Comparison of ENCODE assay signal across 24 mouse cellular contexts in the genomic region with DNA sequence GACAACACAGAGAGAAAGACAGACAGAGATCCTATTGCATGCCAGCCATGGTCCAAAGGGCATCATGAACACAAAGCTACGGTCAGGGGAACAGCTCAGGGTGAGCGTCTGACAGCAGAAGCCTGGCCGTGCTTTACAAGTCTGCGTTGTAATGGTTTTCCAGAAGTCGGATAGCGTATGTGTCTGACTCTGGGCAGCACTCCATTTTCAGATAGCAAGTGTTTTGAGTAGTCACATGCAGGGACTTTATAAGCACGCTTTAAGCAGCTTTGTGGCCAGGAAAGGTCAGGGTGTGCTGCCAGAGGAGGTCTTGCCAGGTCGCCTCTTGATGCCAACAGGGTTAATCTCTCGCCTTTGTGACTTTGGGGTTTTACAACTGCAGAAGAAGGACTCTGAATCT. TPM values are rescaled to one million over a fixed set of nuclear protein-coding genes. Genes with fewer than 3 reads are reported as not detected.
DNase-seq lines count a peak whose midpoint lies in the region; ATAC-seq lines count a peak whose summit lies in the region.
"Had no signal": no experiment of that assay in that cellular context is flagged by ENCODE, and none has a peak within 500 bp of the region (broad histone marks: within the 10 kb centered on the region; RNA-seq: fewer than 3 reads in every experiment).

No protein-coding gene starts in this region.

- no peak for ATAC-seq in kidney, embryonic 16.5 days (ENCODE audit: low FRiP score, low TSS enrichment)
- ATAC-seq: CD4-positive, CD25-positive, alpha-beta regulatory T cell, adult 4 months; forebrain, embryonic 14.5 days; midbrain, embryonic 16.5 days had no signal

- H3K9ac ChIP-seq in kidney, embryonic 16.5 days (replicated peaks; ENCODE audit: low read length): no peak overlapping the region
- H3K9ac ChIP-seq: embryonic facial prominence, embryonic 12.5 days; hindbrain, embryonic 15.5 days; liver, embryonic 15.5 days; stomach, embryonic 15.5 days had no signal

- no peaks in the 10 kb centered on the region for H3K27me3 ChIP-seq in kidney, embryonic 16.5 days (ENCODE audit: insufficient read depth, low read length)
- H3K27me3 ChIP-seq: embryonic facial prominence, embryonic 12.5 days; hindbrain, embryonic 15.5 days; liver, embryonic 15.5 days; stomach, embryonic 15.5 days had no signal

- H3K4me1 ChIP-seq in kidney, embryonic 16.5 days (ENCODE audit: insufficient read depth, low read length): peaks cover 16% of the 10 kb centered on the region; the same call in 1 of the 2 replicates
- H3K4me1 ChIP-seq: hindbrain, embryonic 15.5 days had no signal

- no peaks in the 10 kb centered on the region for H3K9me3 ChIP-seq in kidney, embryonic 16.5 days (ENCODE audit: low read length)
- H3K9me3 ChIP-seq: embryonic facial prominence, embryonic 12.5 days; hindbrain, embryonic 15.5 days; liver, embryonic 15.5 days; stomach, embryonic 15.5 days had no signal

- peak; percentile 75 to 76 for DNase-seq in heart, adult 18-20 months
- DNase-seq in heart, postnatal 25 days (ENCODE audit: low spot score): no peak
- peak; percentile 48 to 50 for DNase-seq in kidney, postnatal 36 days
- peak; percentile 41 for DNase-seq in lung, postnatal 36 days
- no peak for DNase-seq in lung, postnatal 14 days
- DNase-seq in heart, postnatal 14 days: peak; percentile 44 to 70
- DNase-seq in Muller cell, postnatal 12 days (ENCODE audit: inconsistent ontology term): no peak
- DNase-seq: adrenal gland, adult 2 months; cerebellum, adult 11-12 months; cerebellum, adult 9-11 months; embryo, embryonic 11 days; gastrocnemius, postnatal 14 days; kidney, adult 18-20 months; layer of hippocampus, adult 9-11 months; right cerebral cortex, postnatal 25 days had no signal

- WGBS in kidney, embryonic 16.5 days: 80% methylated on average over 9 of the region's 9 CpGs

- H3K4me3 ChIP-seq in kidney, embryonic 16.5 days (ENCODE audit: low read length): no peak overlapping the region
- H3K4me3 ChIP-seq: embryonic facial prominence, embryonic 12.5 days; hindbrain, embryonic 15.5 days; liver, embryonic 15.5 days; stomach, embryonic 15.5 days had no signal

- no peak overlapping the region for H3K4me2 ChIP-seq in kidney, embryonic 16.5 days (replicated peaks; ENCODE audit: low read depth, low read length)
- H3K4me2 ChIP-seq: embryonic facial prominence, embryonic 12.5 days; hindbrain, embryonic 15.5 days; liver, embryonic 15.5 days; stomach, embryonic 15.5 days had no signal

- H3K36me3 ChIP-seq in kidney, embryonic 16.5 days (ENCODE audit: insufficient read depth, low read length): no peaks in the 10 kb centered on the region
- H3K36me3 ChIP-seq: embryonic facial prominence, embryonic 12.5 days; hindbrain, embryonic 15.5 days; liver, embryonic 15.5 days; stomach, embryonic 15.5 days had no signal

- no peak overlapping the region for H3K27ac ChIP-seq in kidney, embryonic 16.5 days (ENCODE audit: low read length)
- H3K27ac ChIP-seq: embryonic facial prominence, embryonic 12.5 days; hindbrain, embryonic 15.5 days; kidney, postnatal 0 days; liver, embryonic 15.5 days; stomach, embryonic 15.5 days had no signal

- intact Hi-C loops in heart, postnatal 25 days (cut with DNase I): no loop called here
- intact Hi-C loops in heart, postnatal 14 days (cut with DNase I): no loop called here

RNA-seq across cellular contexts. Expression of gene Slc25a33, which starts 10.3 kb away (rescaled TPM):
- total RNA-seq in heart, adult 18-20 months (2021): 10 to 100 TPM; 22.7 to 25.7 TPM
- total RNA-seq in heart, postnatal 25 days (2021): 10 to 100 TPM; 22.5 to 30.5 TPM
- polyA plus RNA-seq in kidney, embryonic 16.5 days (2015; fragmentation: Nextera tagmentation; extraction: Ambion mirVana): 13.9 and 14.2 TPM in 2 replicates
- total RNA-seq in heart, postnatal 14 days (2021): 10 to 100 TPM; 16.2 to 24.2 TPM

RNA-seq across cellular contexts. Expression of gene Tmem201, which starts 46.5 kb away (rescaled TPM):
- 10 to 100 TPM; 85.2 to 90.5 TPM for total RNA-seq in heart, adult 18-20 months (2021)
- total RNA-seq in heart, postnatal 25 days (2021): 10 to 100 TPM; 82.3 to 89.7 TPM
- 39.2 and 41.8 TPM in 2 replicates for polyA plus RNA-seq in kidney, embryonic 16.5 days (2015; fragmentation: Nextera tagmentation; extraction: Ambion mirVana)
- total RNA-seq in heart, postnatal 14 days (2021): 10 to 100 TPM; 82.7 to 83.9 TPM

Comparison
In these comparisons a context has a peak if more than half of its experiments do, and no peak if none do; other contexts are left out.
1. DNase-seq: peak in heart, adult 18-20 months (2 of 2), kidney, postnatal 36 days (2 of 2), lung, postnatal 36 days (single experiment) and heart, postnatal 14 days (2 of 2); none in heart, postnatal 25 days (single experiment), lung, postnatal 14 days (single experiment) and Muller cell, postnatal 12 days (single experiment).